Mouse (Mus musculus): ENCODE data around the gene Polr3b. TPM values are rescaled to one million over a fixed set of nuclear protein-coding genes. Genes with fewer than 3 reads are reported as not detected.

Polr3b gene
- total RNA-seq (2023): 48.7 TPM

GRCm38 (mm10) chr10:84621826-84622790 lies at the start of gene Polr3b:
TSS of gene Polr3b (plus strand) at chr10:84622292.

GRCm38 (mm10) chr10:84576395-84577070 lies 45.6 kb upstream of the Polr3b start, which contains the start of gene Tcp11l2:
TSS of gene Tcp11l2 (plus strand) at chr10:84576626.

GRCm38 (mm10) chr10:84755786-84756203 lies 133.7 kb downstream of the Polr3b start, which contains the start of gene Rfx4:
TSS of gene Rfx4 (plus strand) at chr10:84756062.

Other genes with a start within 250 kb of the Polr3b start
- 0.82 TPM for gene Nuak1, start 181.7 kb upstream of the Polr3b start, total RNA-seq (2023)
- 3.8 TPM for gene Ckap4, start 88.2 kb upstream of the Polr3b start, total RNA-seq (2023)
- gene Tcp11l2, start 45.7 kb upstream of the Polr3b start, total RNA-seq (2023): 274 TPM
- gene Rfx4, start 133.8 kb downstream of the Polr3b start, total RNA-seq (2023): not detected